Mouse (Mus musculus): ENCODE data around the gene Klk9. TPM values are rescaled to one million over a fixed set of nuclear protein-coding genes. Genes with fewer than 3 reads are reported as not detected.

Klk9 gene
- polyA plus RNA-seq, 1 experiment: 0.07 TPM

GRCm38 (mm10) chr7:43797333-43797769 is 5.7 kb downstream of the Klk9 start, which contains the start of gene Klk8:
Gene Klk8, plus strand, starts transcription at chr7:43797577.
- no peaks in the 10 kb centered on the region for H3K4me1 ChIP-seq (ENCODE audit: control insufficient read depth, insufficient read depth, low read length)
- peak within 1 kb of the TSS; percentile 19 for H3K4me3 ChIP-seq (replicated peaks; ENCODE audit: insufficient read depth, low read depth, low read length)
- no peak for TF ChIP-seq POLR2A (IDR thresholded peaks at IDR 0.05; ENCODE audit: borderline replicate concordance, insufficient read depth, low read length)
- no peak for TF ChIP-seq CTCF (IDR thresholded peaks at IDR 0.05; ENCODE audit: borderline replicate concordance, insufficient read depth, low read depth, low read length)
- no peaks in the 10 kb centered on the region; the same call in 1 of the 2 replicates for H3K27me3 ChIP-seq (ENCODE audit: control insufficient read depth, insufficient read depth, low read length)
- H3K27ac ChIP-seq (ENCODE audit: insufficient read depth, low read length): no peak within 1 kb of the TSS
- WGBS: 1% methylated on average over 28 of the region's 28 CpGs
- no peak for DNase-seq

- H3K27me3 ChIP-seq (ENCODE audit: control insufficient read depth, insufficient read depth, low read length): no peaks in the 10 kb centered on the region; the same call in 1 of the 2 replicates
- no peaks in the 10 kb centered on the region for H3K4me1 ChIP-seq (ENCODE audit: control insufficient read depth, insufficient read depth, low read length)
- H3K4me3 ChIP-seq (replicated peaks; ENCODE audit: insufficient read depth, low read depth, low read length): no peak overlapping the region
- H3K27ac ChIP-seq (ENCODE audit: insufficient read depth, low read length): no peak overlapping the region
- TF ChIP-seq POLR2A (IDR thresholded peaks at IDR 0.05; ENCODE audit: borderline replicate concordance, insufficient read depth, low read length) (no peak), CTCF (IDR thresholded peaks at IDR 0.05; ENCODE audit: borderline replicate concordance, insufficient read depth, low read depth, low read length) (no peak)
- no peak for DNase-seq
- 37% methylated on average over 13 of the region's 13 CpGs for WGBS
Measured at GRCm38 (mm10) chr7:43797844-43798462, 6.3 kb downstream of the Klk9 start.

- Histone ChIP-seq H3K27me3 (ENCODE audit: control insufficient read depth, insufficient read depth, low read length) (no peaks in the 10 kb centered on the region; the same call in 1 of the 2 replicates), H3K4me1 (ENCODE audit: control insufficient read depth, insufficient read depth, low read length) (no peaks in the 10 kb centered on the region), H3K4me3 (replicated peaks; ENCODE audit: insufficient read depth, low read depth, low read length) (no peak overlapping the region), H3K27ac (ENCODE audit: insufficient read depth, low read length) (no peak overlapping the region)
- WGBS: 59% methylated on average over 7 of the region's 7 CpGs
- DNase-seq: no peak
- TF ChIP-seq CTCF (IDR thresholded peaks at IDR 0.05; ENCODE audit: borderline replicate concordance, insufficient read depth, low read depth, low read length): no peak
- no peak for TF ChIP-seq POLR2A (IDR thresholded peaks at IDR 0.05; ENCODE audit: borderline replicate concordance, insufficient read depth, low read length)
Measured at GRCm38 (mm10) chr7:43799876-43800275, 8.2 kb downstream of the Klk9 start.

GRCm38 (mm10) chr7:43810994-43811393 is 19.3 kb downstream of the Klk9 start, which contains the start of gene Klk7:
Gene Klk7, plus strand, starts transcription at chr7:43811294.
- no peak within 1 kb of the TSS for H3K27ac ChIP-seq (ENCODE audit: insufficient read depth, low read length)
- H3K4me1 ChIP-seq (ENCODE audit: control insufficient read depth, insufficient read depth, low read length): no peaks in the 10 kb centered on the region
- no peaks in the 10 kb centered on the region for H3K27me3 ChIP-seq (ENCODE audit: control insufficient read depth, insufficient read depth, low read length)
- H3K4me3 ChIP-seq (replicated peaks; ENCODE audit: insufficient read depth, low read depth, low read length): no peak within 1 kb of the TSS
- TF ChIP-seq CTCF (IDR thresholded peaks at IDR 0.05; ENCODE audit: borderline replicate concordance, insufficient read depth, low read depth, low read length) (no peak), POLR2A (IDR thresholded peaks at IDR 0.05; ENCODE audit: borderline replicate concordance, insufficient read depth, low read length) (no peak)
- WGBS: 54% methylated on average over 5 of the region's 5 CpGs
- DNase-seq: no peak

GRCm38 (mm10) chr7:43815211-43815610 is 23.5 kb downstream of the Klk9 start:
- H3K27me3 ChIP-seq (ENCODE audit: control insufficient read depth, insufficient read depth, low read length): no peaks in the 10 kb centered on the region

GRCm38 (mm10) chr7:43816746-43817145 is 25.1 kb downstream of the Klk9 start:
- TF ChIP-seq POLR2A (IDR thresholded peaks at IDR 0.05; ENCODE audit: borderline replicate concordance, insufficient read depth, low read length) (no peak), CTCF (IDR thresholded peaks at IDR 0.05; ENCODE audit: borderline replicate concordance, insufficient read depth, low read depth, low read length) (no peak)
- Histone ChIP-seq H3K4me3 (replicated peaks; ENCODE audit: insufficient read depth, low read depth, low read length) (no peak overlapping the region), H3K27ac (ENCODE audit: insufficient read depth, low read length) (no peak overlapping the region), H3K4me1 (ENCODE audit: control insufficient read depth, insufficient read depth, low read length) (no peaks in the 10 kb centered on the region), H3K27me3 (ENCODE audit: control insufficient read depth, insufficient read depth, low read length) (no peaks in the 10 kb centered on the region)
- no peak for DNase-seq

More at GRCm38 (mm10) chr7:43815211-43815610, 23.5 kb downstream of the Klk9 start:
- Histone ChIP-seq H3K4me3 (replicated peaks; ENCODE audit: insufficient read depth, low read depth, low read length) (no peak overlapping the region), H3K27ac (ENCODE audit: insufficient read depth, low read length) (no peak overlapping the region), H3K4me1 (ENCODE audit: control insufficient read depth, insufficient read depth, low read length) (no peaks in the 10 kb centered on the region)
- DNase-seq: no peak
- 85% methylated on average over 7 of the region's 7 CpGs for WGBS
- TF ChIP-seq CTCF (IDR thresholded peaks at IDR 0.05; ENCODE audit: borderline replicate concordance, insufficient read depth, low read depth, low read length) (no peak), POLR2A (IDR thresholded peaks at IDR 0.05; ENCODE audit: borderline replicate concordance, insufficient read depth, low read length) (no peak)

- H3K4me1 ChIP-seq (ENCODE audit: control insufficient read depth, insufficient read depth, low read length): no peaks in the 10 kb centered on the region
- no peak for DNase-seq
- TF ChIP-seq CTCF (IDR thresholded peaks at IDR 0.05; ENCODE audit: borderline replicate concordance, insufficient read depth, low read depth, low read length) (no peak), POLR2A (IDR thresholded peaks at IDR 0.05; ENCODE audit: borderline replicate concordance, insufficient read depth, low read length) (no peak)
- WGBS: 84% methylated on average over 7 of the region's 7 CpGs
- H3K4me3 ChIP-seq (replicated peaks; ENCODE audit: insufficient read depth, low read depth, low read length): no peak overlapping the region
- H3K27me3 ChIP-seq (ENCODE audit: control insufficient read depth, insufficient read depth, low read length): no peaks in the 10 kb centered on the region
- no peak overlapping the region for H3K27ac ChIP-seq (ENCODE audit: insufficient read depth, low read length)
Measured at GRCm38 (mm10) chr7:43821581-43821980, 29.9 kb downstream of the Klk9 start.

GRCm38 (mm10) chr7:43824199-43824598 is 32.5 kb downstream of the Klk9 start, which contains the start of gene Klk6:
Gene Klk6, plus strand, starts transcription at chr7:43824499.
- no peak within 1 kb of the TSS for H3K4me3 ChIP-seq (replicated peaks; ENCODE audit: insufficient read depth, low read depth, low read length)
- no peaks in the 10 kb centered on the region for H3K4me1 ChIP-seq (ENCODE audit: control insufficient read depth, insufficient read depth, low read length)
- 45% methylated on average over 10 of the region's 10 CpGs for WGBS
- TF ChIP-seq CTCF (IDR thresholded peaks at IDR 0.05; ENCODE audit: borderline replicate concordance, insufficient read depth, low read depth, low read length): no peak
- no peak for TF ChIP-seq POLR2A (IDR thresholded peaks at IDR 0.05; ENCODE audit: borderline replicate concordance, insufficient read depth, low read length)
- H3K27me3 ChIP-seq (ENCODE audit: control insufficient read depth, insufficient read depth, low read length): no peaks in the 10 kb centered on the region
- DNase-seq: peak in 1 of 2 experiments; percentile 4
- no peak within 1 kb of the TSS for H3K27ac ChIP-seq (ENCODE audit: insufficient read depth, low read length)

Data from cerebellum, adult 2 months (tissue).